Mouse (Mus musculus) heart, embryonic 14.5 days (tissue): ENCODE measurements around the gene Phrf1. TPM values are rescaled to one million over a fixed set of nuclear protein-coding genes. Genes with fewer than 3 reads are reported as not detected.

Experiments
- ATAC-seq: fragments of 200-750 bp; cut with Nextera tagmentation; 2 replicates; pipeline ENCODE4 v1.8.0; 2017; ENCODE audit warnings: low read depth, moderate TSS enrichment; ENCODE audit not compliant: insufficient number of reproducible peaks, insufficient read depth, low FRiP score
- H3K27ac ChIP-seq, 2 experiments: fragments of 200-500 bp in 1 of 2; fragments of 300-500 bp in 1 of 2; sonication (generic) in 1 of 2; replicated peaks in 1 of 2; 2 replicates each; pipeline ENCODE4 v1.5.1; 2012 to 2014; ENCODE audit warnings: low read depth in 2 of 2, low read length in 2 of 2, control low read depth in 1 of 2, mild to moderate bottlenecking in 1 of 2, mixed read lengths in 1 of 2; ENCODE audit not compliant: control insufficient read depth in 1 of 2, insufficient read depth in 1 of 2
- H3K27me3 ChIP-seq: fragments of 300-500 bp; sonication (generic); 2 replicates; pipeline ENCODE4 v1.6.1; 2014; ENCODE audit warnings: mild to moderate bottlenecking, low read length, control low read depth; ENCODE audit not compliant: control insufficient read depth, insufficient read depth
- H3K36me3 ChIP-seq: fragments of 300-500 bp; sonication (generic); 2 replicates; pipeline ENCODE4 v1.6.1; 2014; ENCODE audit warnings: mild to moderate bottlenecking, control low read depth, low read length, mixed read lengths; ENCODE audit not compliant: control insufficient read depth, insufficient read depth
- H3K4me1 ChIP-seq, 2 experiments: fragments of 200-500 bp in 1 of 2; fragments of 300-500 bp in 1 of 2; sonication (generic) in 1 of 2; 2 replicates each; pipeline ENCODE4 v1.6.1; 2012 to 2014; ENCODE audit warnings: low read length in 2 of 2, control low read depth in 1 of 2, mixed read lengths in 1 of 2; ENCODE audit not compliant: control insufficient read depth in 2 of 2, insufficient read depth in 2 of 2
- H3K4me2 ChIP-seq: fragments of 300-500 bp; sonication (generic); 2 replicates; pipeline ENCODE4 v1.6.1; 2014; ENCODE audit warnings: mild to moderate bottlenecking, low read length
- H3K4me3 ChIP-seq, 2 experiments: fragments of 200-500 bp in 1 of 2; fragments of 300-500 bp in 1 of 2; sonication (generic) in 1 of 2; 2 replicates each; pipeline ENCODE4 v1.5.1; 2012 to 2014; ENCODE audit warnings: low read length in 2 of 2, mild to moderate bottlenecking in 2 of 2, control low read depth in 1 of 2, low read depth in 1 of 2, moderate library complexity in 1 of 2; ENCODE audit not compliant: control insufficient read depth in 1 of 2, insufficient read depth in 1 of 2
- H3K9ac ChIP-seq: fragments of 300-500 bp; sonication (generic); 2 replicates; pipeline ENCODE4 v1.6.1; 2014; ENCODE audit warnings: mild to moderate bottlenecking, low read length
- H3K9me3 ChIP-seq: fragments of 300-500 bp; sonication (generic); 2 replicates; pipeline ENCODE4 v1.6.1; 2016; ENCODE audit warnings: low read length, control low read depth; ENCODE audit not compliant: control insufficient read depth
- WGBS: fragments of 180-500 bp; shearing (Covaris S2); extraction: QIAGEN DNeasy Blood & Tissue Kit; methylation state at CpG from one replicate; pipeline ENCODE4 v1.1.7; 2014; 5-methylcytosine and 5-hydroxymethylcytosine counted together
- polyA plus RNA-seq: library from polyadenylated mRNA; unstranded; fragments of >200 nt; fragmentation: Nextera tagmentation; extraction: Ambion mirVana; gene quantifications from 2 replicates; pipeline ENCODE4 v1.2.1, GENCODE M21; 2014

Gene Phrf1
- polyA plus RNA-seq = 41.3 and 44.4 TPM in 2 replicates

DNA sequence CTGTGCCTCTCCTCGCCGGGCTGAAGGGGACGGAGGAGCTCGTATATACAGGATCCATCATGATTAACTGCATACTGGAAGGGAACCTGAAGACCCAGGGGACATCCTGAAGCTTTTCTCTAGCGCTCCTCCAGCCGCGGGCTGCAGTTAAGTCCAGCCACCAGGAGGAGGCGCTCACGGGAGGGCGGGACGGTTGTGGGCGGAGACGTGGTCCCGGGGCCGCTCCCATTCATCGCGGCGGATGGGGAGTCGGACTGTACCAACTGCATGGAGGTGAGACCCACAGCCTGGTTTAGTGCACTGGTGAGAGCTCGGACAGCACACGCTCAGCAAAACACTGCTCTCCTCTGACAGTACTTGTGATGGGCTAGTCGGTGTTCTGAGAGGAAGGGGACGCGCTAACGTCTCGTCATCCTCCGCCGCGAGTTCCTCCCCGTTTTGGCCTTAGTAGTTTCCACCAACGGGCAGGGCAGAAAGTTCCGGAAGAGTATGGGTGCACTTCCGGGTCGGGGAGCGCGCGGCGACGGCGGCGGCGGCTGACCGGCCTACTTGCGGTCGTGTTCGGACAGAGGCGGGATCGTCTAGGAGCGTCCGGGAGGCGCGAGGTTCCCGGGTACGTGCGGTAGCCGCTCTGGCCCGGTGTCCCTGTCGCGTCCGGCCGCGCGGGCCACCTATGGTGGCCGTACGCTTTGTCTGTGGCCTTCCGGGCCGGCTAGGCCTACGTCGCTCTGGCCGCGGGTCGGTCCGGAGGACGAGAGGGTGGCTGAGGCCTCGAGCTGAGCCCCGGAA, at the start of gene Phrf1:
Gene Phrf1 (plus strand): TSS at position 506 of the 789 bp plus-strand sequence.
- H3K27me3 ChIP-seq = no peaks in the 10 kb centered on the region
- peak within 1 kb of the TSS; percentile 91 to 93 for H3K27ac ChIP-seq
- H3K4me3 ChIP-seq = peak within 1 kb of the TSS; percentile 89 to 100
- under 1% methylated on average over 76 of the region's 76 CpGs for WGBS
- H3K4me2 ChIP-seq = peak within 1 kb of the TSS; percentile 86
- peaks cover 32% of the 10 kb centered on the region for H3K36me3 ChIP-seq
- H3K9ac ChIP-seq = peak within 1 kb of the TSS; percentile 99
- H3K4me1 ChIP-seq = peaks cover 7 to 15% of the 10 kb centered on the region in 2 experiments
- no peaks in the 10 kb centered on the region for H3K9me3 ChIP-seq
- peak; percentile 88 for ATAC-seq

DNA sequence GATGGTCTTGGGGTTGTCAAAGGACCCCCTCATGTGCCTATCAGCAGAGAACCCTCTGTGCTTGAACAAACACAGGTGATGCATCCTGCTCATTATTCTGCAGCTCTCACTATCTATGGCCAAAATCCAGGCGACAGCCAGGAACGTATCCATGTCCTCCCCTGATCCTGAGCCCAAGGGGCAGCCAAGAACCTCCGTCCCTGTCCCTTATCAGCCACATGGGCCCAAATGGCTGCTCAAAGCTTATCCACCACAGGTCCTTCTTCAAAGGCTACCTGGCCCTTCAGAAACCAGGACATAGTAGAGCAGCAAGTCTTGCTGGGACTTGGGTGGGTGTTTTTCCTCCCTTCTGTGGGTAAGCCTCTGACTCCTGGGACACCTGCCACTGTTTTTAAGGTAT, 40.4 kb upstream of the Phrf1 start:
- Histone ChIP-seq H3K9me3 (no peaks in the 10 kb centered on the region), H3K4me3 (no peak overlapping the region), H3K36me3 (peaks cover 37% of the 10 kb centered on the region), H3K27ac (no peak overlapping the region), H3K4me1 (peaks cover 4 to 14% of the 10 kb centered on the region in 2 experiments; a peak in 3 of 4 replicates), H3K4me2 (no peak overlapping the region), H3K9ac (no peak overlapping the region), H3K27me3 (no peaks in the 10 kb centered on the region)
- no peak for ATAC-seq
- WGBS = 60% methylated on average over 3 of the region's 3 CpGs

DNA sequence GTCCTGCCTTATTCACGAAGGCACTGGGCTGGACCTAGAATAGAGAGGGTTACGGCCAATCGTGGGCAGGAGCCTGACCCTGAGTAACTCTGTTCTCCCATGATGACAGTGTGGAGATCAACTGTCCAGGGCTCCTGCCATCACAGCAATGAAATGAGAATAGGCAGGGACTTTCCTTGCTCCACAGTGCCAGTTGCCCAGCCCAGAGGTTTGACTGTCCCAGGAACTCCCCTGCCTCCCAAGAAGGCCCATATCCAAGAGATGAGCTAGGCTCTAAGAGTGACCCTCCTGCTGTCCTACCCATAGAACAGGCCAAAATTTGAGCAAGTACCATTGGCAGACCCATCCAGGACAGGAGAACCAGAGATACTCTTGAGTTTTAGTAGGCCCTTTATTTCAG, 39.9 kb upstream of the Phrf1 start:
- Histone ChIP-seq H3K36me3 (peaks cover 37% of the 10 kb centered on the region), H3K4me3 (no peak overlapping the region), H3K4me1 (peaks cover 4 to 14% of the 10 kb centered on the region in 2 experiments; a peak in 3 of 4 replicates), H3K27ac (no peak overlapping the region), H3K9ac (no peak overlapping the region), H3K9me3 (no peaks in the 10 kb centered on the region), H3K4me2 (no peak overlapping the region), H3K27me3 (no peaks in the 10 kb centered on the region)
- no peak for ATAC-seq
- WGBS = 86% methylated on average over 3 of the region's 3 CpGs

DNA sequence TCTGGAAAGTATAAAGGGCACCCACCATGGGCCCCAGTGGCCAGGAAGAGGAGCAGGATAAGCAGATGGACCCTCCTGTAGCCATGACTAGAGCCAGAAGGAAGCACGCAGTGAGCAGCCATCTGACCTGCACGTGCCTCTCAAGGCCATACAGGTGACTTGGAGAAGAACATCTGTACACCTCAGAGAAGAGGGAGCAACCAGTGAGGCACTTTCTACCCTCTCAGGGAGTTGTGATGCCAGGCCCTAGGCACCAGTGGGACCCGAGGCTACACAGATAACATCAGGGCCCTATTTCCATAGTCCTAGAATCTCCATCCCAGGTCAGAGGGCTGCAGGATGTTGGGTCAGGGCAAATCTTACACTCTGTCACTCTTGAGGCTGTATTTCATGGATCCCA, 38.4 kb upstream of the Phrf1 start:
- H3K9ac ChIP-seq = no peak overlapping the region
- peaks cover 37% of the 10 kb centered on the region for H3K36me3 ChIP-seq
- no peaks in the 10 kb centered on the region for H3K27me3 ChIP-seq
- peaks cover 6 to 17% of the 10 kb centered on the region in 2 experiments; a peak in 3 of 4 replicates for H3K4me1 ChIP-seq
- no peak overlapping the region for H3K4me2 ChIP-seq
- WGBS = 84% methylated on average over 3 of the region's 3 CpGs
- ATAC-seq = no peak
- H3K27ac ChIP-seq = no peak overlapping the region
- H3K4me3 ChIP-seq = no peak overlapping the region
- no peaks in the 10 kb centered on the region for H3K9me3 ChIP-seq

DNA sequence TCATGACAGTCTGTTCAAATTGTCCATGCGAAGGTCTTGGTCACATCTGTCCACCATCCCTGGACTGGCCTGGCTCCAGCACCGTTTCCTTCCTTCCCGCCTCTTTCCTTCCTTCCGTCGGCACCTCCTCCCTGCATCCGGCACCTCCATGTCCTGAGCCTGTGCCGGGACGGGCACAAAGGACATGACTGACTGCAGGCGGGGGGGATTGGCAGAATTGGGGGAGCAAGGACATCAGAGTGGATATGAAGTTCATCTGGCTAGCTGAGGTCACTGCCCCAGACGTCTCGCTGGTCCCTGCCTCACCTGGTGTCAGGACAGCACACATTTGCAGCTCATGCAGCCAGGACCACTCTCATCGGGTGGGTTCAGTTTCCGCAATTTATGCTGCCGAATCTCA, 37.5 kb upstream of the Phrf1 start:
- 81% methylated on average over 14 of the region's 14 CpGs for WGBS
- Histone ChIP-seq H3K4me3 (no peak overlapping the region), H3K9ac (no peak overlapping the region)

DNA sequence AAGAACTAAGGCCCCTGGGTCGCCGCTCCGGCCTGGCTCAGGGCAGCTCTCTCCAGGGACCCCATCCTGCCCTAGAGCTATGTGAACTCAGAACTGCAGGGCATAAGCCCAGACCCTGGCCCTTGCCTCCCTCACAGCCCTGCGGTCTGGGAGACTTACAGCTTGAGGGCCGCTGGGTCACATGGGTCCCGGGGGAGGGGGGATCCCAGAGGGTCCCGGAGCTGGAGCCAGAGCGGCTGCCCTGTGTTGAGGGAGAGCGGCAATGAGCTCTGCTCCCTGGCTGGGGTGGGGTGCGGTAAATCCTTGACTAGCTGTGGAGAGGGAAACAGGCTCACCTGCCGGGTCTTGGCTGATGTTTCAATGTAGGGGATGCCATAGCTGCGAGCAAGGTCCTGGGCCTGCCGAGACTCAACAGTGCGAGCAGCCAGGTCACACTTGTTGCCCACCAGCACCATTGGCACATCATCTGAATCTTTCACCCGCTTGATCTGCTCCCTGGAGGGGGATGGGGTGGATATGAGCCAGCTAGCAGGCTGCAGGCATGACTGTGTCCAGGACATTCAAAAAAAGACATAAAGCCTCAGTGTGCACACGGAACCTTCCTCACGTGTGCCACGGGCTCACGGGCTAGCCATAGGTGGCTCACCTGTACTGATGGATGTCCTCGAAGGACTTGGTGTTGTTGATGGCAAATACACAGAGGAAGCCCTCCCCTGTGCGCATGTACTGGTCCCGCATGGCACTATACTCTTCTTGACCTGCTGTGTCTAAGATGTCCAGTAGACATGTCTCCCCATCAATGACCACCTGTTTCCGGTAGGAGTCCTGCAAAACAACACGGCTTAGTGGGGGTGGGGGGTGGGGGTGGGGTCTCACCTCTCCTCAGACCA, 36.5 kb upstream of the Phrf1 start:
- peaks cover 6 to 18% of the 10 kb centered on the region in 2 experiments; a peak in 3 of 4 replicates for H3K4me1 ChIP-seq
- no peak for ATAC-seq
- no peaks in the 10 kb centered on the region for H3K27me3 ChIP-seq
- no peak overlapping the region for H3K27ac ChIP-seq
- peak overlapping the region; percentile 97; the same call in 1 of the 2 replicates for H3K9ac ChIP-seq
- H3K9me3 ChIP-seq = no peaks in the 10 kb centered on the region
- peak overlapping the region in 1 of 2 experiments; percentile 83; a peak in 1 of 4 replicates for H3K4me3 ChIP-seq
- H3K4me2 ChIP-seq = peak overlapping the region; percentile 100
- H3K36me3 ChIP-seq = peaks cover 37% of the 10 kb centered on the region
- 88% methylated on average over 24 of the region's 24 CpGs for WGBS

More for the DNA sequence above, 37.5 kb upstream of the Phrf1 start:
- Histone ChIP-seq H3K27me3 (no peaks in the 10 kb centered on the region), H3K27ac (no peak overlapping the region), H3K36me3 (peaks cover 37% of the 10 kb centered on the region), H3K4me2 (no peak overlapping the region), H3K4me1 (peaks cover 6 to 18% of the 10 kb centered on the region in 2 experiments; a peak in 3 of 4 replicates), H3K9me3 (no peaks in the 10 kb centered on the region)
- ATAC-seq = no peak

DNA sequence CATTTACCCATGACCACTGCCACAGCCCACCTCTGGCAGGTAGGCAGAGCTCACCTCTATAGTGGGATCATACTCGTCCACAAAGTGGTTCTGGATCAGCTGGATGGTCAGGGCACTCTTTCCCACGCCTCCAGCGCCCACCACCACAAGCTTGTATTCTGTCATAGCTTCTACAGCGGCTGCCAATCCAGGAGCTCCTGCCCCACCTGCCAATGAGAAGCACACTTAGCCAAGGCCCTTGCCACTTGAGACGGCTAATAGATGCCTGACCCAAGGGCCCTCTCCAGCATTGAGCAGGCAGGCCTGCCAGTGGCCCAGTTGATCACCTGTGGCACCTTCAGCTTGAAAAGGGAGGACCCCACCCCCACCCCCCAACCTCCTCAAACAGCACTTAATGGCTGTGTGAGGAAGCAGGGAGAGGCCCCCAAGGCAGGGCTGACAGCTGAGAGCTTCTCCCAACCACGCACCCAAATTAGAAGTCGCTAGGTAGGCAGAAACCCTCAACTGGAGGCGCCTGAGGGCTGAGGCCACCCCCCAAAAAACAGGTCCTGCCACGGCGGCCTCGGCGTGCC, 35.7 kb upstream of the Phrf1 start:
- Histone ChIP-seq H3K4me2 (peak overlapping the region; percentile 100), H3K27ac (peak overlapping the region in 1 of 2 experiments; percentile 82; a peak in 3 of 4 replicates), H3K4me1 (peaks cover 6 to 18% of the 10 kb centered on the region in 2 experiments; a peak in 3 of 4 replicates), H3K9me3 (no peaks in the 10 kb centered on the region), H3K9ac (peak overlapping the region; percentile 97), H3K27me3 (no peaks in the 10 kb centered on the region), H3K36me3 (peaks cover 37% of the 10 kb centered on the region), H3K4me3 (peak overlapping the region; percentile 75 to 83)
- ATAC-seq = no peak
- 32% methylated on average over 12 of the region's 12 CpGs for WGBS
